Mouse (Mus musculus) ES-Bruce4 (cell line): ENCODE measurements around the gene Iqce.

Source experiments
- CTCF ChIP-seq: IDR thresholded peaks from one replicate; pipeline ENCODE4 v1.8.1; 2011; ENCODE audit warnings: low read depth, low read length
- EP300 ChIP-seq: IDR thresholded peaks from 2 replicates; pipeline ENCODE4 v1.6.1; 2011; ENCODE audit warnings: low read depth, low read length; ENCODE audit not compliant: insufficient read depth

GRCm38 (mm10) chr5:140621092-140621491, 81.1 kb downstream of the Iqce start:
- no peak for TF ChIP-seq CTCF
- no peak for TF ChIP-seq EP300
